Mouse (Mus musculus): ENCODE measurements at regions not wholly inside any gene's neighbourhood (a gene's known extent, or its start where the extent isn't known, plus 50 kb on each side); places are given as distances from the start of the nearest gene placed in this dataset.

DNA sequence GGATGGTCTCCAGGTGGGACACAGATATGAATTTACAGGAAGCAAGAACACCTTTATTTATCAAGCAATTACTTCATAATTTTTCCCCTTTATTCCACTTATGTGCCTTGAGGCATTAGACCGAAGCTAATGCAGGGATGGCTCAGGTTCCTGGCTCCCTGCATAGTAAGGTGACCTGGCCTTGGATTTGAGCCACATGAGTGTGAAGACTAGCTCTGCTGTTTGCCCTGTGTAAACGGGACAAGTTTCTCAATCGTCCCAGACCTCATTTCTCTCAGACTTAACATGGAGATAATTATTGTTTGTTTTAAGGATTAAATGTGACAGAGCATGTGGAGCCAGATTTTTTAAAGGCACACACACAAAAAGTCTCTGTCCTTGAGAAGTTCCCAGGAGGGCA is 132.2 kb upstream of the Tmpo start:
- no peak for DNase-seq (ENCODE audit: low read depth)

DNA sequence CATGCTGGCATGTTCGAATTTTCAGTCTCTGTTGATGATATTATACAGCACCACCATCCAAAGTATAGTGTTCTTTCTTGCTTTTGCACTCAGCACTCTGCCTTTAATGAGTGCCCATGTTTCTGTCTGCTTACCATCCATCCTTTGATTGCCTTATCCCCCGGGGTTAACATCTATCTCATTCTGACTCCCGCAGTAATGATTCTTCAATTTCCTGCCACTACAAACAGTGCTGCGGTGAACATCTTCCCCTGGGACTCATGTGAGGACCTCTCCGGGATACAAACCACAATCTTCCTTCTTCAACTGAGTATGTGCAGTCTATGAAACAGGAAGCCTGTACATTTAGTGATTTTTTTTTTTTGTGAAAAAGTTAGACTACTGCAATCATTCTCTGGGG is 131.8 kb upstream of the Tmpo start:
- DNase-seq (ENCODE audit: low read depth) = no peak

DNA sequence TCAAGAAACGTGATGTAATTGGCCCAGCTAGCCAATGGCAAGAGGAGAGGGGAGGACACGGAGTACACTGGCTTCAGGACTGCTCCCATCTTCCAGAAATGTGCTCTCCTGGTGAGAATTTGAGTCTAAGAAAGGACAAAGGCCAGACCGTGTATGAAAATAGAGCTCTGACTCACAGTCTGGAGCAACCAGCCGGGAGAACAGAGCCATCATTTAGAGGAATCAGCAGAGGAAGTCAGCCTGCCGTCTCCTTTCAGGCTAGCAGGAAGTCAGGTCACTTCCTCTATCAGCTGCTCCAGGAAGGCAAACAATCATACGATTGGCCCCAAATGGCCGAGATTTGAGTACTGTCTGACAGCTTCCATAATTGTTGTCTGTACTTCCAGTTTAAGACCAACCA is 119.0 kb upstream of the Tmpo start:
- no peak for DNase-seq (ENCODE audit: low read depth)

DNA sequence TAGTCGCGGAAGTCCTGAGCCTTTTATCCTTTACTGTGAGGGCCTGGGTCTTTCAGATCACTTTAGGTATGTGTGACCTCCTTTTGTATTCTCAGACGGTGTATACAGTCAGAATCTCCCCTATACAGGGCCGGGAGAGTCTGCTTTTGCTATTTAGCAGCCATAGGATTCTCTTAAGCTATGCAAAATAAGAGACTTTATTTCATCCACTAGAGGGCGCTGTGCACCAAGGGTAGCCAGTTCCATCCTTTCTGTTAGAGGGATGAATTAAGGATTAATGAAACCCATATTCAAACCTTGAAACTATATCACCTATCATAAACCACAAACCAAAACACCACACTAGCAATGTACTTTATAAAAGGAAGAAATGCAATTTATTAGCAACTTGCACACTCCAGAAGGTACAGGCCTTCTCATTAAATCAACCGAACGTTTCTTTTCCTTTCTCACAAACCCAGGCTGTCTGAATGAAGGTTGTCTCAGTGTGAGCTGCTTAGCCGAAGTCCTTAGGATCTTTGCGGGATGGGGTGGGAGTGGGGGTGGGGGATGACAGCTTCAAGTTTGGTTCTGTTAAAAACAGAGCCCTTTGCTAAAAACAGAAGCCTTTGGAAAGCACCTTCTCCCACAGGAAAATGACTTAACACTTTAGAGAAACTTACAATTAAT is 116.8 kb upstream of the Tmpo start:
- peak; percentile 48 for DNase-seq (ENCODE audit: low read depth)

DNA sequence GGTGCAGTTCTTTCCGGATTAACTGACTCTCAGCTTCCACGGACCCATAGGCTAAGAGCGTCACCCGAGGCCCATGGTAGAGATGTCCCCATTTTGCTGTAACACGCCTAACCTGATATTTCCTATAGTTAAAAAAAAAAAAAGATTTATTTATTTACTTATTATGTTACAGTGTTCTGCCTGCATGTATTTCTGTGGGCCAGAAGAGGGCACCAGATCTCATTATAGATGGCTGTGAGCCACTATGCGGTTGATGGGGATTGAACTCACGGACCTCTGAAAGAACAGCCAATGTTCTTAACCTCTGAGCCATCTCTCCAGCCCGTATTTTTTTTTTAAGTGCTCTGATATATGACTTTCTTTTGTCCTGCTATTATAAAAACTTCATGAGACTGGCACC is 114.2 kb upstream of the Tmpo start:
- no peak for DNase-seq (ENCODE audit: low read depth)

DNA sequence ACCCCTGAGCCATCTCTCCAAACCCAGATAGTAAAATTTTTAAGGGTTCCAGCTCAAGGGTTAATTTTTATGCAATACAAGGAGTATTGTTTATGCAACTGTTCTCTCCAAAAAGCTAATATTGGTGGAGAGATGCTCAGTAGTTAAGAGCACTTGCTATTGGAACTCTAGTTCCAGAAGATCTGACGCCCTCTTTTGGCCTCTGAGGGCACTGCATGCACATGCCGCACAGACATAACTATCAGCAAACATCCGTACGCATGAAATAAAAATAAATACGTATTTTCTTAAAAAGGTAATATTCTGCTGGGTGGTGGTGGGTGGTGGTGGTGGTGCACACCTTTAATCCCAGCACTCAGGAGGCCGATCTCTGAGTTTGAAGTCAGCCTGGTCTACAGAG is 112.1 kb upstream of the Tmpo start:
- DNase-seq (ENCODE audit: low read depth) = no peak

DNA sequence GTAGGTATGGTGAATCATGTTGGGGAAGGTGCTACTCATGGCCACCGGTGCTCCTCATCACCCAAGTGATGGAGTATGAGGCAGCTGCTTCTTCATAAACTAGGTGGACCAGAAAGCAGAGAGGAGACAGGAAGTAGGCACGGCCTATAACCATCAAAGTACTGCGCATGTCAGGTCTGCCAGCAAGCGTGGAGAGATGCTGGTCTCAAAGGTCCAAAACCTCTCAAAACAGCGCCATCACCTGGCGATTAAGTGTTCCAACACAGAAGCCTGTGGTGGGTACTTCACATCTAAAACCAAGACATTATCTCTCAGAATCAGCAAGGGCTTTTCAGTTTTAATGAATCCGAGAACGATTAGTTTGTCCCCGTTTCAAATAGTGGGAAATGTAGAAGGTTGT is 103.1 kb upstream of the Tmpo start:
- no peak for DNase-seq (ENCODE audit: low read depth)

DNA sequence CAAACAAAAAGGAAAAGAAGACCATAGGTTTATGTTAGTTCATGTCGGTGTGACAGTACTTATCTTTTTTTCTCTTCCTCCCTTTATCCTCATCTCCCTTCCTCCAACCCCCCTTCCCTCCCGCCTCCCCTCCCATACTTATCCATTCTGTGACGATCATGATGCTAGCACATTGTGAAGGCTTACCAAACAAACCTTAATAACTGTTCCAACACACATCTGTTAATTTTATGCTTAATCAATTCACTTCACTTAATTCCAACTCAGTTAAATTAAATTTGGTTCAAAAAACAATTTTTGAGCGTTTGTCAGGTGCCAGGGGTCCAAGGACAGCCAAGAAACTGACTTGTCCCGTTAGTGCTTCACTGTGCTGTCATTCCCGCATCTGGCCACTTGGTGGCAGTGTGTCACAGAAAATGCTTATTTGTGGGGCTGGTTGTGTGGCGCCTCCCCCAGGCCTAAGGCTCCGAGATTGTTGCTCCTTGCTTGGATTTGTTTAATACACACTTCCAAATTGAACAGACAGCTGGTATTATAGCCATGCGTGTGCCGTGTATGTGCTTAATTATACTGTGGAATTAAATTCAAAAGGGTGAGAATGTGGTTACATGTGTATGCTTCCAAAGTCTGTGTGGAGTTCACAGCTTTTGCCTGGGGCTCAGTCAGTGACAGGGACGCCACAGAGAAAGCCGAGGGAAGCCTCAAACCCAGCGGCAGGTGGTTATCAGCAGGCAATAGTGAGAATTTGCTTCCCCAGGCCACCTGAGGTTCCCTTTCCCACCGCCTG is 90.0 kb upstream of the Tmpo start:
- peak; percentile 93 for DNase-seq (ENCODE audit: low read depth)

DNA sequence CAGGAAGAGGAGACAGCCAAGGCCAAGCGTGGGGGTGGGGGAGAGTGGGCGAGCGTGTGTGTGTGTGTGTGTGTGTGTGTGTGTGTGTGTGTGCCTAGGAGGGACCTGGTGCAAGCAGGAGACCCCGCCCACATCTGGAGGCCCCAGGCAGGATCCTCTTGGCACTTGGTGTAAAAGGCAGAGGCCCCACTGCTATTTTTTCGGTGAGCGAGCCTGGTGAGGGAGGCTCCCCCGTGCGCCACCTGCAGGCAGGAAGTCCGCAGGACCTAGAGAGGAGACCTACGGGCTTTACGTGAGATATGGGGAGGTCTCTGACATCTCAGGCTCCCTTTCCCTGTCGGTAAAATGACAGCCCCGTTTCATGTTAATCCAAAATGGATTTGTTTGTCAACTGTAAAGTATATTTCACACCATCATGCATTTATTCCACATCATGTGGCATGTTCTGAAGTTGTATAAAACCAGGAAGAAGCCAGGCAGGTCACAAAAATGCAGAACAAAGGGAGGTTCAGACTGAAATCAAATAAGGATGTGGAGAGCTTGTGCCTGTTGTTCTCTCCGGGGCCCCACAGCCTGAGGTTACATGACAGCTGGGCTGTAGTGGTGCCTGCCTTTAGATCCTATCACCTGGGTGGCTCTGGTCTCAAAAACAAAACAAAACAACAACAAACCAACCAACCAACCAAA is 89.3 kb upstream of the Tmpo start:
- DNase-seq (ENCODE audit: low read depth) = peak; percentile 92

DNA sequence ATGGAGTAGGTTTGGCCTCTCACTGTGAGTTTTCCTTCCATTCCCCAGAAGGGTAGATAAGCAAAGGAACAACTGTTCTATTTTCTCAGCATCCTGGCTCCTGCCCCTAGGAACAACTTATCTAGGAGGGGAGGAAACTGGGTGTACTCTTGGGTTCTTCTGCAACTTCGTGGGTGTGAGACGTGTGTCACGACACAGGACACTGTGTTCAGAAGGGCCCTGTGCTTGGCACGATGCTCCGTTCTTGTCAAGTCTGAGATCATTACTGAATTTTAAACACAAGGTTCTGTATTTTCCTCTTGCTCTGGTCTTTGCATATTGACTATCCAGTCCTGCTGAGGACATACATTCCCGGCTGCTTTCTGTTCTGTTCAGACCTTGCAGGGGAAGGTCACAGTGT is 86.8 kb upstream of the Tmpo start:
- DNase-seq (ENCODE audit: low read depth) = no peak

DNA sequence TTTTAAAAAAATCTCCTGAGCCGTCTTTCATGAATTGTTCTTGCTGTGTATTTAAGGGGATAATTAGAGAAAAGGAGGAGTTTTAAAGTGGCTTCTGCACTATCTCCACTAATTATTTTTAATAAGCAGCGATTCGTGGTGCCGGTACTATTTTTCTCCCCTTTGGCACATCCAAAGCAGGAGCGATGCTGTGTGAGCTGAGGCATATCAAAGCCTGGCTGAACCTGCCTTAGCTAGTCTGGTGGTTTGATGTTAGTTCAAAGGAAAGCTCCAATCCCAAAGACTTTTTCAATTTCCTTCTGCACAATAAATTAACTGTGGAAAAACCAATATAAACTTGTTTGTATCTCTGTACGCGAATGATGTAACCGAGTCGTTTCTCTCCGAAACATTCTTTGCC is 79.3 kb upstream of the Tmpo start:
- no peak for DNase-seq (ENCODE audit: low read depth)

DNA sequence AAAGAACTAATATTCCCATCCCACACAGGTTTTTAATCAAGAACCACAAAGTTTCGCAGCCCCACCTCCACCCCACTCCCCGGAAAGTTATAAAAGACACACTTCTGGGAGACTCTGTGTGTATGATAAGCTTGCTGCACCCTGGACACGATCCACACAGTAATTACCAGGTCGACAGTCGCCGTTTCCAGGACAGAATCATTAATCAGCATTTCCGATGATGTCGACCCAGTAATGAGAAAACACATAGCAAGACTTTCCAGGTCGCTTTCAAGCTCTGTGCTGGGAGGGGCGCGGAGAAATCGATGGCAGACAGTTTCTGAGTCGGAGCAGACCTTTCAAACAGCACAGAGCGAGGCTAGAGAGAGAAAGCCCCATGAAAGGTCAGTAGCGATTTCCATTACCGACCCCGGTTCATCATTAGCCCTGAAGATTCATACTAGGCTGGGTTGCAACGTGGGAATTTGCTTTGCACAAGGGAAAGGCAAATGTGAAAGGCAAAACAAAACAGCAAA is 68.6 kb upstream of the Tmpo start:
- no peak for DNase-seq (ENCODE audit: low read depth)

DNA sequence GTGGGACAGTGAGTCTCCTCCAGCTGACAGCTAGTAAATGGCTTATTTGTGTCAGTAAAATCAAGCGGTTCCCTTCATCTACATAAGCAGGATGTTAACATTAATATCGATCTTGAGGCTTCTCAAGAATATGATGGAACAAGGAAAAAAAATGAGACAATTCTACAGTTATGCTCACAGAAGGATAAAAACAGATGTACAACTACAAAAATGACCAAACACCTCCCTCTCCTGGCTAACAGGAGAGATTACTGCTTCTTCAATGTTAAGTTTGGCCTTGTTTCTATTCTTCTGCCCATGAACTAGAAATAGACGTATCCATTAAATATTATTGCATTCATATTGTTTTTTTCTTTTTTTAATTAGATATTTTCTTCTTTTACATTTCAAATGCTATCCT is 63.2 kb upstream of the Tmpo start:
- DNase-seq (ENCODE audit: low read depth) = peak; percentile 8

DNA sequence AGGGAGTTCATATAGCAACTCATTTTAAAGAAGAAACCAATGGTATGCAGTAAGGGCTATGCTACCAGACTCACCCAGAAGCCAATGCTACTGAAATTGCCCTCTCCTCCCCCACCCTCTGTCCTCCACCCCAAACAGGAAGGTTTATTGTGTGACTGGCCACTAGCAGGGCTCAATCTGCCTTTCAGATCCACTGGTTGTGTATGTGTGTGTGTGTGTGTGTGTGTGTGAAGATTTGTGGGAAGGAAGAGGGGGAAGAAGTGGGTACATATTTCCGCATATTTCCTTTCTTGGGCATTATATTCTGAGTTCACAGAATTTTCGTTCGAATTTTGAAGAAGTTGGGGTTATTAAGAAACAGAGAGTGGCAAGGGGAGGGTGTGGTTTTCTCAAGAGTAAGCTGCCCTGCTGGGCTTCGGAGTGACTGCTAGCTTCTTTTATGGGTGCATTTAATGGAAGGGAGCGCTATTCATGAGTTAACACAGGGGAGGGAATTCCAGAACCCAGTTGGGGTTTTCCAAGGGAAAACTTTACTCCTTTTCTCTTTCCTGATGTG is 61.5 kb upstream of the Tmpo start:
- no peak for DNase-seq (ENCODE audit: low read depth)

DNA sequence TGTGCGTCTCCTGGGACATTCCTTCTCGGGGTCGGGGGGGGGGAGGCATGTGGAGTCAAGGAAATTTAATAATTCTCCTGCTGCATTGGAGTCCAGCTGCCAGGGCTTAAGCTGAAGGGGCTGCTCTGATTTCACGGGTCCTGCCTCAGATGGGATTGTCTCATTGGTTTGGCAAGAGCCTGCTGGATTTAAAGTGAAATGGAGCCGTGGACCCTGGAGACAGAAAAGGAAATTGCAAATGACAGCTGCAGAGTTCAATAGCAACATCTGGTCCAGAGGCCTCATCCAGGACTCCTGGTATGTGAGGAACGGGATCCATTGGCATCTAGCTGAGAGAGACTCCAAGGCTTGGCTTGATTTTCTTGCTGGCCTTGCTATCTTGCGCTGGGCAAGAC is 60.5 kb upstream of the Tmpo start:
- DNase-seq (ENCODE audit: low read depth) = no peak

DNA sequence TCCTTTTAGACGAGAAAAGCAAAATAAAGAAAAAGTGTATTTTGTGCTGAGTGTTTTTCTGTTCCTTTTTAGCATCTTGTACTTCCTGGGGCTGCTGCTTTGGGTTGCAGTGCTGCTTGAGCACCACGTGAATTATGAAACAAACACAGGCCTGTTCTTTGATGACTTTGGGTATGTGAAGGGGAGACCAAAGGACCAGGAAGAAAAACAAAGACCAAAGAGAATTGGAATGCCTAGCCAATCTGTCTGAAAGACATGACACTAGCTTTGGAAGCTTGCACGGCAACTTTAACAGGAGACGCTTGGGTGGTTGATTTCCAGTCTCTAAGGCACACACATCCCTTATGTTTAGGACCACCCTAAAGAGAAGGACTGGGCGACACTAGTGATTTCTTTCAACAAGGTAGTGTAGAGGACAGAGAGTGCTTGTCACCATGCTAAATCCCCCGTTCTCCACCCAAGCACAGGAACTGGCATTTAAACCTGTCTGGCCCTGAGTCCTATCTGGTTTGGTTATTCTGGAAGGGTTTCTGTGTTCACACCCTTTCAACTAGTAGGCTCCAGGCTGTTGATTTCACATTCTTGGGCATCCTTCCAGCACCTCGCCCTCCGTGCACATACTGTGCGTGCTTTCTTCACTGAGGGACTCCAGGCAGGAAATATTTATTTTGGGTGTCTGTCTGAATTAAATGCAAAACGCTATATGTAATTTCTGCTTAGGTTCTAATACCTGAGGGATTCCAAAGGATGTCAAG is 59.9 kb upstream of the Tmpo start:
- no peak for DNase-seq (ENCODE audit: low read depth)

DNA sequence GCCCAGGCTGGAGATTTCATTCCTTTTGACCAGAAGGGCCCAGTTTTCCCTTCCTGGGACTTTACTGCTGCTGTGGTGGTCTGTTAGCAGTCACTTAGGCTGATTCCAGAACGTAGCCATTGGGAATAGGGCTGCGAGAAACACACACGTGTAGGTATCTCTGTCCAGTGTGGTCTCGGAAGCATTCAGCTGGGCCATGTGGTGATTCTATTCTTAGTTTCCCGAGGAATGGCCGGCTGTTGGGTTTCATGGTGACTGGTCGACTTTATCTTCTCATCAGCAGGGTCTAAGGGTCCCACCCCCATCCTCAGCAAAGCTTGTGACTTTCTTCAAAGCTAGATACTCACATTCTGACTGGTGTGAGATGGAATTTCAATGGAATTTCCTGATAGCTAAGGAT is 59.2 kb upstream of the Tmpo start:
- DNase-seq (ENCODE audit: low read depth) = no peak

DNA sequence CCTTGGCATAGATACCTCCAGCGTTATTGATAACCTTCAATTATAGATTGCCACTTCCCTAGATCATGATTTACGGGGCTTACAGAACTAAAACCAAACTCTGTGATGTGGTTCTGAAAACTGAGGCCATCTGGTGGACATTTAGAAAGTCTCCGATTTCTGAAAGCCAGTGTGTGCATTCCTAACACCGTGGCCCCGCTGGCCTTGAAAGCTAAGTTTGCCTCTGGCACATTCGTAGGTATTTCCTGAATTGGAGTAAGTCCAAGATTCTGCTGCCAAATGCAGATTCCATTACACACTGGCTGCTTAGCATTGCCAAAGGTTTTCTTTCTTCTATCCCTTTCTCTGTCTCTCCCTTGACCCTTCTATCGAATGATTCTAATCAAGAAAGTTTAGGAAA is 55.7 kb upstream of the Tmpo start:
- DNase-seq (ENCODE audit: low read depth) = peak; percentile 7

DNA sequence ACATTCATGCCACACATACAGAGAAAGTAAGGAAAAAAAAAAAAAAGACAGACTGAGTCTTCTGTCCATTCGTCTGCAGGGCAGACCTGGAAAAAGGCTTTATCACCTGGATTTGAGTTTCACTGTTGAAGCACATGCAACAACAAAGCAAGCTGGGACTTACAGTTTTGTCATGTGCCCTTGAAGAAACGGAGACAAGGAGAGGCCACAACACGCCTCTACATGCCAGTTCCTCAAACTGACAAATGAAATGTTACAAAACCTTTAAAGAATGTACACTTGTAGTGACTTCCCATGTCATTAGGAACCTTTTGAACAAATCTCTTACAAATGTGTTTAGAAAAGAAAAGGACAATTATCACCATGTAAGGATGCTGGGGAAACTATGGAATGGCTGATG is 53.6 kb upstream of the Tmpo start:
- DNase-seq (ENCODE audit: low read depth) = no peak
